Mouse (Mus musculus) G1E (cell line): ENCODE data around the gene Gm28047. TPM values are rescaled to one million over a fixed set of nuclear protein-coding genes. Genes with fewer than 3 reads are reported as not detected.
"Not testable (repeated sequence)": the region's sequence is repeated elsewhere in the genome, so short reads cannot be mapped to it uniquely, and the experiment has no call there.

Experiments
- ATAC-seq: 2 replicates; pipeline ENCODE4 v1.8.0; 2016; ENCODE audit warnings: mild to moderate bottlenecking; ENCODE audit not compliant: insufficient number of reproducible peaks, poor library complexity, low FRiP score, severe bottlenecking; ENCODE audit errors: extremely low read depth
- DNase-seq: peaks from one replicate; pipeline ENCODE4 v3.0.0; 2012; ENCODE audit warnings: low spot score
- H3K27me3 ChIP-seq: 2 replicates; pipeline ENCODE4 v1.6.1; 2012; ENCODE audit warnings: mild to moderate bottlenecking, low read length, inconsistent platforms; ENCODE audit not compliant: insufficient read depth
- H3K36me3 ChIP-seq: replicated peaks from 2 replicates; pipeline ENCODE3; 2012; ENCODE audit warnings: mild to moderate bottlenecking, inconsistent platforms
- H3K4me1 ChIP-seq: 2 replicates; pipeline ENCODE4 v1.6.1; 2012; ENCODE audit warnings: low read depth, low read length, inconsistent platforms, mixed read lengths; ENCODE audit not compliant: insufficient read depth
- H3K4me3 ChIP-seq: 2 replicates; pipeline ENCODE4 v1.5.1; 2012; ENCODE audit warnings: low read depth, mild to moderate bottlenecking, inconsistent platforms, low read length, moderate library complexity, mixed read lengths
- H3K9me3 ChIP-seq: replicated peaks from 2 replicates; pipeline ENCODE4 v1.6.1; 2012; ENCODE audit warnings: inconsistent platforms
- CTCF ChIP-seq: IDR thresholded peaks from 2 replicates; pipeline ENCODE4 v1.5.1; 2012; ENCODE audit warnings: low read depth, low read length, inconsistent platforms, mixed read lengths
- GATA1 ChIP-seq: IDR thresholded peaks from 2 replicates; pipeline ENCODE4 v1.6.1; 2012; ENCODE audit warnings: borderline replicate concordance, low read length, inconsistent platforms, mixed read lengths
- GATA2 ChIP-seq: IDR thresholded peaks from 2 replicates; pipeline ENCODE4 v1.6.1; 2012; ENCODE audit warnings: low read depth, low read length, inconsistent platforms, borderline replicate concordance
- POLR2AphosphoS5 ChIP-seq: IDR thresholded peaks from 2 replicates; pipeline ENCODE4 v1.6.1; 2012; ENCODE audit warnings: low read depth, low read length, inconsistent platforms; ENCODE audit not compliant: insufficient replicate concordance
- TAL1 ChIP-seq: conservative IDR thresholded peaks from 2 replicates; pipeline ENCODE4 v1.6.1; 2012; ENCODE audit warnings: low read depth, low read length, inconsistent platforms, mixed read lengths
- polyA plus RNA-seq: library from polyadenylated mRNA; stranded (reverse); fragments of >175 nt; gene quantifications from 2 replicates; pipeline ENCODE4 v1.2.3, GENCODE M21; 2012
- total RNA-seq, 2 experiments: library from RNA; stranded (forward) in 1 of 2; stranded (reverse) in 1 of 2; fragments of 200-1000 nt in 1 of 2; fragments of >200 nt in 1 of 2; fragmentation: Nextera tagmentation in 1 of 2; gene quantifications; 2 replicates each; pipeline ENCODE4 v1.2.3; 2014 to 2017

The Gm28047 gene
- total and polyA plus RNA-seq, 3 experiments: not detected

DNA sequence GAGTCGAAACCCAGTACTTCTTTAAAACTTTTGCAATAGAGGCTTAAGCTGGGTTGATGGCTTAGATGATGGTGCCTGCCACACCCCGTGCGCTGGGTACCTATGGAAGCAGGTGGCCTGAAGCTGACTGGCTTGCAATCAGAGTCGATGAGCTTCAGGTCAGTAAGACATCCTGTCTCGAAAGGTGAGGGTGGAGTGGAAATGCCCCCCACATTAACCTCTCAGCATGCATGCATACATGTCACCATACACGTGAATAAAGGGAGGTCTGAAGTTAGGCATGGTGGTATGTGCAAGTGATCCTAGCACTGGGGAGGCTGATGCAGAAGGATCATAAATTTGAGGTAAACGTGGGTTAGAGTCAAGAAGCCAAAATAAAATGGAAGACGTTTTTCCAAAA lies 44.7 kb upstream of the Gm28047 start:
- no peak for DNase-seq
- peaks cover 49% of the 10 kb centered on the region for H3K36me3 ChIP-seq
- H3K27me3 ChIP-seq: peaks cover 15% of the 10 kb centered on the region
- TF ChIP-seq GATA2 (no peak), TAL1 (no peak), GATA1 (no peak), CTCF (no peak), POLR2AphosphoS5 (no peak)
- peak overlapping the region; percentile 87 for H3K4me3 ChIP-seq
- no peaks in the 10 kb centered on the region for H3K9me3 ChIP-seq
- ATAC-seq: no peak
- peaks cover 63% of the 10 kb centered on the region for H3K4me1 ChIP-seq

DNA sequence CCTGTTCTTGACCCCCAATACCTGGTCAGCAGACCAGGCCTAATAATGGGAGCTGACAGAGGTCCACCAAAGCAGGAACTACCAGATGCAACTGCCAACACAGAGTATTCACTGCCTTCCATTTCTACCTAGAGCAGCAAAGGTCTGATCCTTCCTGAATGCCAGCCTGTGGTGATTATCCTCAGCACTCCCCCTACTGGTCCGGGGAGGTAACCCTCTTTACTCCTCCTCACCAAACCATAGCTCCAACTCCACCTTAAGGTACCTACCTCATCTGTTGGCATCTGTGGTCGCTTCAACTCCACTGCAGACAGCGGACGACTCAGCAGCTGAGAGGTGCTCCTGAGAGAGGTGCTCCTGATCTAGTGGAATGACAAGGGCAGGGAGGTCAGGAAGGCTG lies 40.6 kb upstream of the Gm28047 start:
- H3K36me3 ChIP-seq: peaks cover 88% of the 10 kb centered on the region
- peak; percentile 54; the same call in 1 of the 2 replicates for ATAC-seq
- no peaks in the 10 kb centered on the region for H3K27me3 ChIP-seq
- H3K4me3 ChIP-seq: no peak overlapping the region
- TF ChIP-seq TAL1 (no peak), CTCF (peak; percentile 93), POLR2AphosphoS5 (no peak)
- H3K4me1 ChIP-seq: peaks cover 49% of the 10 kb centered on the region
- DNase-seq: peak; percentile 45
- H3K9me3 ChIP-seq: no peaks in the 10 kb centered on the region

- DNase-seq (no peak), ATAC-seq (no peak)
- Histone ChIP-seq H3K4me3 (no peak overlapping the region), H3K36me3 (peaks cover 91% of the 10 kb centered on the region), H3K27me3 (no peaks in the 10 kb centered on the region), H3K9me3 (no peaks in the 10 kb centered on the region), H3K4me1 (peaks cover 42% of the 10 kb centered on the region)
- TF ChIP-seq GATA1: no peak
- TF ChIP-seq GATA2: no peak
- no peak for TF ChIP-seq POLR2AphosphoS5
- TF ChIP-seq CTCF: no peak
- no peak for TF ChIP-seq TAL1
Measured at GRCm38 (mm10) chr15:102663825-102664224, 39.0 kb upstream of the Gm28047 start.

GRCm38 (mm10) chr15:102662601-102663000 lies 37.7 kb upstream of the Gm28047 start:
- ATAC-seq, H3K9me3 ChIP-seq, H3K27me3 ChIP-seq, DNase-seq, H3K4me3 ChIP-seq: not testable (repeated sequence)
- Histone ChIP-seq H3K36me3 (peaks cover 81% of the 10 kb centered on the region), H3K4me1 (peaks cover 36% of the 10 kb centered on the region)

GRCm38 (mm10) chr15:102657926-102658381 lies 33.1 kb upstream of the Gm28047 start:
- peaks cover 35% of the 10 kb centered on the region for H3K36me3 ChIP-seq
- no peak overlapping the region for H3K4me3 ChIP-seq
- H3K27me3 ChIP-seq: peaks cover 4% of the 10 kb centered on the region; the same call in 1 of the 2 replicates
- peaks cover 15% of the 10 kb centered on the region; the same call in 1 of the 2 replicates for H3K4me1 ChIP-seq
- ATAC-seq: no peak
- no peak for TF ChIP-seq GATA1
- TF ChIP-seq CTCF: no peak
- TF ChIP-seq TAL1: no peak
- no peak for TF ChIP-seq GATA2
- no peak for TF ChIP-seq POLR2AphosphoS5
- DNase-seq: no peak
- H3K9me3 ChIP-seq: no peaks in the 10 kb centered on the region

- TF ChIP-seq GATA1 (no peak), CTCF (no peak), POLR2AphosphoS5 (no peak), TAL1 (no peak), GATA2 (no peak)
- H3K27me3 ChIP-seq: peaks cover 4% of the 10 kb centered on the region; the same call in 1 of the 2 replicates
- H3K36me3 ChIP-seq: peaks cover 22% of the 10 kb centered on the region
- DNase-seq (no peak), ATAC-seq (no peak)
- peaks cover 20% of the 10 kb centered on the region; the same call in 1 of the 2 replicates for H3K4me1 ChIP-seq
- H3K4me3 ChIP-seq: no peak overlapping the region
- H3K9me3 ChIP-seq: no peaks in the 10 kb centered on the region
Measured at GRCm38 (mm10) chr15:102656658-102657057, 31.8 kb upstream of the Gm28047 start.

DNA sequence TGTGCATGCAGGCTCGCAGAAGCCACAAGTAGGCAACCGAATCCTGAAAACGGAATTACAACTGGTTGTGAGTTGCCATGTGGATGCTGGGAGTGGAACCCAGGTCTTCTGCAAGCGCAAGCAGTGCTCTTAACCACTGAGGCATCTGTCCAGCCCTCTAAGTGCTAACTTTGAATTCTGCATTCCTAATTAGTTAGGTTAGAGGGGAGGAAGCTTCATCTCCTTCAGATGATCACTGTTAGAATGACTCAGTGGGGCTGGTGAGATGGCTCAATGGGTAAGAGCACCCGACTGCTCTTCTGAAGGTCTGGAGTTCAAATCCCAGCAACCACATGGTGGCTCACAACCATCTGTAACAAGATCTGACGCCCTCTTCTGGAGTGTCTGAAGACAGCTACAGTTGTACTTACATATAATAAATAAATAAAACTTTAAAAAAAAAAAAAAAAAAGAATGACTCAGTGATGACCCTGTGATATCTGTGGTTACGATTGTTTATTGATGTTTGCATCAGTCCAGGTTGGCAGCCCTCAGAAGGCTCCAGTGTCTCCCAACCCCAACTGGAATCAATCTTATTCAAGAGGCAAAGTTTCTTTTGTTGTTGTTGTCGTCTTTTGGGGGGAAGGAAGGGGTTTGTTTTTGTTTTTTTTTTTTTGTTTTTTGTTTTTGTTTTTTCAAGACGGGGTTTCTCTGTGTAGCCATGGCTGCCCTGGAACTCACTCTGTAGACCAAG lies 27.2 kb upstream of the Gm28047 start:
- peaks cover 17% of the 10 kb centered on the region for H3K4me1 ChIP-seq
- not testable (repeated sequence) for H3K27me3 ChIP-seq, H3K4me3 ChIP-seq, DNase-seq, H3K9me3 ChIP-seq, H3K36me3 ChIP-seq, ATAC-seq
